Mouse (Mus musculus) heart, embryonic 12.5 days (tissue): ENCODE results near the gene Phactr1. TPM values are rescaled to one million over a fixed set of nuclear protein-coding genes. Genes with fewer than 3 reads are reported as not detected.

Experiments
- ATAC-seq: fragments of 200-750 bp; cut with Nextera tagmentation; 2 replicates; pipeline ENCODE4 v1.8.0; 2017; ENCODE audit warnings: moderate TSS enrichment, moderate library complexity; ENCODE audit not compliant: insufficient number of reproducible peaks, low FRiP score
- H3K27ac ChIP-seq: fragments of 300-500 bp; sonication (generic); 2 replicates; pipeline ENCODE4 v1.5.1; 2016; ENCODE audit warnings: mild to moderate bottlenecking, moderate library complexity; ENCODE audit not compliant: poor library complexity, severe bottlenecking
- H3K27me3 ChIP-seq: fragments of 300-500 bp; sonication (generic); replicated peaks from 2 replicates; pipeline ENCODE4 v1.6.1; 2016; ENCODE audit warnings: mild to moderate bottlenecking, moderate library complexity
- H3K36me3 ChIP-seq: fragments of 300-500 bp; sonication (generic); 2 replicates; pipeline ENCODE4 v1.6.1; 2016; ENCODE audit warnings: mild to moderate bottlenecking, moderate library complexity
- H3K4me1 ChIP-seq: fragments of 300-500 bp; sonication (generic); replicated peaks from 2 replicates; pipeline ENCODE4 v1.6.1; 2016; ENCODE audit warnings: mild to moderate bottlenecking
- H3K4me2 ChIP-seq: fragments of 300-500 bp; sonication (generic); 2 replicates; pipeline ENCODE4 v1.6.1; 2016; ENCODE audit warnings: mild to moderate bottlenecking, moderate library complexity
- H3K4me3 ChIP-seq: fragments of 300-500 bp; sonication (generic); 2 replicates; pipeline ENCODE4 v1.5.1; 2016; ENCODE audit warnings: mild to moderate bottlenecking
- H3K9ac ChIP-seq: fragments of 300-500 bp; sonication (generic); 2 replicates; pipeline ENCODE4 v1.6.1; 2016; ENCODE audit warnings: mild to moderate bottlenecking, moderate library complexity
- H3K9me3 ChIP-seq: fragments of 300-500 bp; sonication (generic); replicated peaks from 2 replicates; pipeline ENCODE4 v1.6.1; 2016; ENCODE audit warnings: mild to moderate bottlenecking, moderate library complexity
- WGBS: fragments of 180-500 bp; shearing (Covaris S2); methylation state at CpG from one replicate; pipeline ENCODE4 v1.1.7; 2016; 5-methylcytosine and 5-hydroxymethylcytosine counted together
- polyA plus RNA-seq: library from polyadenylated mRNA; unstranded; fragments of >200 nt; fragmentation: Nextera tagmentation; extraction: Ambion mirVana; gene quantifications from 2 replicates; pipeline ENCODE4 v1.2.1, GENCODE M21; 2016

The Phactr1 gene
- polyA plus RNA-seq, 1 experiment from 2014 or later, result 4.7 TPM

GRCm38 (mm10) chr13:42872125-42872524 is 191.7 kb downstream of the Phactr1 start:
- Histone ChIP-seq H3K27ac (no peak overlapping the region), H3K4me1 (peaks cover 3% of the 10 kb centered on the region), H3K4me3 (no peak overlapping the region), H3K27me3 (no peaks in the 10 kb centered on the region), H3K9me3 (no peaks in the 10 kb centered on the region), H3K36me3 (no peaks in the 10 kb centered on the region), H3K4me2 (no peak overlapping the region), H3K9ac (no peak overlapping the region)
- 45% methylated on average over 1 of the region's 1 CpGs for WGBS
- no peak for ATAC-seq

- ATAC-seq, result no peak
- H3K27me3 ChIP-seq, result no peaks in the 10 kb centered on the region
- H3K4me2 ChIP-seq, result no peak overlapping the region
- no peaks in the 10 kb centered on the region for H3K9me3 ChIP-seq
- no peak overlapping the region for H3K9ac ChIP-seq
- no peaks in the 10 kb centered on the region for H3K36me3 ChIP-seq
- no peak overlapping the region for H3K4me3 ChIP-seq
- WGBS, result 48% methylated on average over 2 of the region's 2 CpGs
- H3K27ac ChIP-seq, result no peak overlapping the region
- peaks cover 6% of the 10 kb centered on the region for H3K4me1 ChIP-seq
Observed at GRCm38 (mm10) chr13:42878346-42878745, 197.9 kb downstream of the Phactr1 start.

GRCm38 (mm10) chr13:42884033-42884724 is 203.8 kb downstream of the Phactr1 start:
- Histone ChIP-seq H3K9ac (no peak overlapping the region), H3K27ac (no peak overlapping the region), H3K4me1 (peaks cover 9% of the 10 kb centered on the region; the same call in 1 of the 2 replicates), H3K4me3 (no peak overlapping the region), H3K4me2 (0 out of 2 replicates have a peak overlapping the region, but pooled peaks have one; percentile 11), H3K36me3 (no peaks in the 10 kb centered on the region), H3K9me3 (no peaks in the 10 kb centered on the region), H3K27me3 (no peaks in the 10 kb centered on the region)
- 48% methylated on average over 14 of the region's 14 CpGs for WGBS
- no peak for ATAC-seq

DNA sequence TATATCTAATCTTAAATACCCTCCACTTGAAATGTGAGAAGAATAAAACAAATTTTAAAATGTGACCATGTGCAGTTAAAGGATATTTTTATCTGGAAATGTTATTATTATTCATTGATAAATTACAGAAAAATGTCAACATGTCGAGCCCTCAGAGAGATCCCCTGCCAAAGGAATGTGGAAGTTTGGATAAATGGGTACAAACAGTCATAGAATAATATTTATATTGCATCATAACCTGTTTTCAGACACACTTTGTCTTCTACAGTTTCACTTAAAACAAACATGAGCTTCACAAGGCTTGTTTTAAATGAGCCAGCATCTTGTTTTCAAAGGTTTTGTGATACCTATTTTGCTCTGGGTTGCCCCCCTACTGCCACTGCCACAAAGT is 204.3 kb downstream of the Phactr1 start:
- Histone ChIP-seq H3K36me3 (no peaks in the 10 kb centered on the region), H3K27me3 (no peaks in the 10 kb centered on the region), H3K27ac (no peak overlapping the region), H3K4me1 (peaks cover 9% of the 10 kb centered on the region; the same call in 1 of the 2 replicates), H3K4me3 (no peak overlapping the region), H3K4me2 (no peak overlapping the region), H3K9me3 (no peaks in the 10 kb centered on the region), H3K9ac (no peak overlapping the region)
- ATAC-seq, result no peak
- 52% methylated on average over 1 of the region's 1 CpGs for WGBS

DNA sequence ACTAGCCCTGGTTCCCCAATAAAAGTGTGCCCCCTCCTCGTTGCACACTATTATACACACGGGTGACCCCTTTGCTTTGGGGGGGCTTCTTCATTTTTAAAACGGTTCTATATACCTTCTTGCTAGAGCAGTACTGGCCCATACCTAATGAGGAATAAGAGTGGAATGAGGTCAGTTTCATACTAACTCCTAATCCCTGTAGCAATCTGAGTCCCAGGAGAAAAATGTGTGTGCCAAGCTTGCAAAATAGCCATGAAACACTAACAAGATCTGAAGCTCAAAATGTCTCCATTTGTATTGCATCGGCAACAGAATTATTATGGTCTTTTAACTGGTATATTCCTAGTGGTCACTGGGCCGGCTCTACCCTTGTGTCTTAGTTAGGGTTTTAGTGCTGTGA is 207.3 kb downstream of the Phactr1 start:
- H3K36me3 ChIP-seq, result no peaks in the 10 kb centered on the region
- no peak overlapping the region for H3K4me3 ChIP-seq
- H3K9me3 ChIP-seq, result no peaks in the 10 kb centered on the region
- no peak overlapping the region for H3K4me2 ChIP-seq
- peaks cover 13% of the 10 kb centered on the region; the same call in 1 of the 2 replicates for H3K4me1 ChIP-seq
- H3K27ac ChIP-seq, result no peak overlapping the region
- no peak for ATAC-seq
- H3K9ac ChIP-seq, result no peak overlapping the region
- no peaks in the 10 kb centered on the region for H3K27me3 ChIP-seq
- WGBS, result 83% methylated on average over 5 of the region's 5 CpGs

- Histone ChIP-seq H3K27ac (no peak overlapping the region), H3K4me3 (no peak overlapping the region), H3K4me1 (peaks cover 4% of the 10 kb centered on the region; the same call in 1 of the 2 replicates), H3K27me3 (no peaks in the 10 kb centered on the region), H3K9me3 (no peaks in the 10 kb centered on the region), H3K9ac (no peak overlapping the region), H3K4me2 (peak overlapping the region; percentile 20; the same call in 1 of the 2 replicates), H3K36me3 (no peaks in the 10 kb centered on the region)
- WGBS, result 43% methylated on average over 12 of the region's 12 CpGs
- no peak for ATAC-seq
Observed at GRCm38 (mm10) chr13:42889516-42890474, 209.4 kb downstream of the Phactr1 start.

DNA sequence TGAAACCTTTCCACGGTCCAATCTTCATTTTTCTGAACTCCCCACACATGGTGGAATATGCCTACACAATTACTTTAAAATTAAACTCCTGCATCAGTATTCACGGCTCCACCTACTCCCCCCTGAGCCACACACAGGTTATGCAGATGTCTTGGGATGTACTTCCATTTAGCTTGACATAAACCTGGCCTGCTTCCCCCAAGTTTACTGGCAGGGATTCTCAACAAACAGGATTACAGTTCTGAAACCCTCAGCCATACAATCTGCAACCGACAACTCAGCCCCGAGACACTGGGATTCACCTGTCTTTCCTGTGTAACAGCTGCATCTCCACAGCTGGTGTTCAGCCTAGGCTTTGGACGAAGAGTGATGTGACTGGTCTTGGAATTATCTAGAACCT is 210.2 kb downstream of the Phactr1 start:
- Histone ChIP-seq H3K27ac (no peak overlapping the region), H3K36me3 (no peaks in the 10 kb centered on the region), H3K4me3 (no peak overlapping the region), H3K4me2 (no peak overlapping the region), H3K27me3 (no peaks in the 10 kb centered on the region), H3K4me1 (peaks cover 4% of the 10 kb centered on the region; the same call in 1 of the 2 replicates), H3K9ac (no peak overlapping the region), H3K9me3 (no peaks in the 10 kb centered on the region)
- 66% methylated on average over 5 of the region's 5 CpGs for WGBS
- ATAC-seq, result no peak

DNA sequence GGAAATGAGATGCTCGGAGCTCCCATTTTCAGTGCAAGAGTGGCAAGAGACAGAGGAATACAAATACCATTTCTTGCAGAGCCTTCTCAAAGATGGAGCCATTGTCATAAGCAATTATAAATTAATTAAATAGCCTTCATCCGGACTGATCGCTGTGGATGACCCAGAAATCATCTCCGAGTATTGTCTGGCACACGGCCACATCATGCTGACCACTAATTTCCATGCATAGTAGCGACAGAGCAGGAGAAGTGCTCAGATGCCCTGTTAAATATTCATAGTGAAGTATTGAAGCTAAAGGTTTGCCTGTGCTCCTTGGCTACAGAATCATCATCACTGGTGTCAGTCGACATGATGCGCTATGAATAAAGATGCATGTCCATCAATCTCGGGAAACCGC is 213.6 kb downstream of the Phactr1 start:
- H3K4me2 ChIP-seq, result no peak overlapping the region
- H3K27me3 ChIP-seq, result no peaks in the 10 kb centered on the region
- no peaks in the 10 kb centered on the region for H3K9me3 ChIP-seq
- no peak overlapping the region for H3K9ac ChIP-seq
- peaks cover 4% of the 10 kb centered on the region; the same call in 1 of the 2 replicates for H3K4me1 ChIP-seq
- 88% methylated on average over 10 of the region's 10 CpGs for WGBS
- no peak overlapping the region for H3K4me3 ChIP-seq
- H3K27ac ChIP-seq, result no peak overlapping the region
- no peak for ATAC-seq
- H3K36me3 ChIP-seq, result no peaks in the 10 kb centered on the region

GRCm38 (mm10) chr13:42894598-42894997 is 214.2 kb downstream of the Phactr1 start:
- no peak overlapping the region for H3K27ac ChIP-seq
- no peaks in the 10 kb centered on the region for H3K9me3 ChIP-seq
- no peaks in the 10 kb centered on the region for H3K27me3 ChIP-seq
- H3K9ac ChIP-seq, result no peak overlapping the region
- no peak overlapping the region for H3K4me3 ChIP-seq
- 88% methylated on average over 12 of the region's 12 CpGs for WGBS
- ATAC-seq, result no peak
- peaks cover 4% of the 10 kb centered on the region; the same call in 1 of the 2 replicates for H3K4me1 ChIP-seq
- no peaks in the 10 kb centered on the region for H3K36me3 ChIP-seq
- H3K4me2 ChIP-seq, result no peak overlapping the region

- Histone ChIP-seq H3K27ac (no peak overlapping the region), H3K4me3 (no peak overlapping the region), H3K27me3 (no peaks in the 10 kb centered on the region), H3K4me1 (no peaks in the 10 kb centered on the region), H3K9ac (no peak overlapping the region), H3K4me2 (no peak overlapping the region), H3K36me3 (no peaks in the 10 kb centered on the region), H3K9me3 (no peaks in the 10 kb centered on the region)
- 78% methylated on average over 3 of the region's 3 CpGs for WGBS
- ATAC-seq, result no peak
Observed at GRCm38 (mm10) chr13:42895980-42896379, 215.6 kb downstream of the Phactr1 start.

GRCm38 (mm10) chr13:42899611-42900010 is 219.2 kb downstream of the Phactr1 start:
- ATAC-seq, result no peak
- H3K27ac ChIP-seq, result no peak overlapping the region
- H3K4me2 ChIP-seq, result no peak overlapping the region
- H3K36me3 ChIP-seq, result no peaks in the 10 kb centered on the region
- WGBS, result 74% methylated on average over 3 of the region's 3 CpGs
- no peak overlapping the region for H3K9ac ChIP-seq
- H3K4me1 ChIP-seq, result no peaks in the 10 kb centered on the region
- H3K4me3 ChIP-seq, result no peak overlapping the region
- no peaks in the 10 kb centered on the region for H3K27me3 ChIP-seq
- no peaks in the 10 kb centered on the region for H3K9me3 ChIP-seq
